Mouse (Mus musculus) lung, postnatal 10 days (tissue): Measurements from ENCODE around the gene C2.
A peak's percentile ranks its signal among the peaks of the same experiment; 100 is the strongest.
"Not testable (repeated sequence)": the region's sequence is repeated elsewhere in the genome, so short reads cannot be mapped to it uniquely, and the experiment has no call there.

ENCODE experiments used
- DNase-seq: peaks from one replicate; pipeline ENCODE4 v3.0.0; 2021

The C2 gene

DNA sequence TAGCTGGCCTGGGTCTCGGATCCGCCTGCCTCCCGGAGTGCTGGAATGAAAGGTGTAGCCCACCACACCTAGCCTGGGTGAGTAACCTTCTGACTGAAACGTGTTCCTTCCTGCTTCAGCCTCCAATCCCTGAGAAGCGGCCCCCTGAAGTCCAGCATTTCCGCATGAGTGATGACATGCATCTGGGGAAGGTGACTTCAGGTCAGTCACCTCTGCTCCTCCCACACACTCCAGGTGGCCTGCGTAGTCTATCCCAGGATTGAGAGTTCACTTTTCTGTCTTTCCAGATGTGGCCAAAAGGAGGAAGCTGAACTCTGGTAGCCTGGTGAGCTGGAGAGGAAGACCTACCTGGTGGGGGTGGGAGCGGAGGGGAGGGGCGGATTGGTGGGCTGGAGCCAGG, 4.8 kb upstream of the C2 start:
- no peak for DNase-seq

DNA sequence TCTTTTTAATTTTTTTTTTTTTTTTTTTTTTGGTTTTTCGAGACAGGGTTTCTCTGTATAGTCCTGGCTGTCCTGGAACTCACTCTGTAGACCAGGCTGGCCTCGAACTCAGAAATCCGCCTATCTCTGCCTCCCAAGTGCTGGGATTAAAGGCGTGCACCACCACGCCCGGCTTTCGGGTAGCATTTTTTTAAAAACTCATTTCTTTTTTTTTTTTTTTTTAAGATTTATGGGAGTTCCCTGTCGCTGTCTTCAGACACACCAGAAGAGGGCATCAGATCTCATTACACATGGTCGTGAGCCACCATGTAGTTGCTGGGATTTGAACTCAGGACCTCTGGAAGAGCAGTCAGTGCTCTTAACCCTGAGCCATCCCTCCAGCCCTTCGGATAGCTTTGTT, 3.9 kb upstream of the C2 start:
- not testable (repeated sequence) for DNase-seq

DNA sequence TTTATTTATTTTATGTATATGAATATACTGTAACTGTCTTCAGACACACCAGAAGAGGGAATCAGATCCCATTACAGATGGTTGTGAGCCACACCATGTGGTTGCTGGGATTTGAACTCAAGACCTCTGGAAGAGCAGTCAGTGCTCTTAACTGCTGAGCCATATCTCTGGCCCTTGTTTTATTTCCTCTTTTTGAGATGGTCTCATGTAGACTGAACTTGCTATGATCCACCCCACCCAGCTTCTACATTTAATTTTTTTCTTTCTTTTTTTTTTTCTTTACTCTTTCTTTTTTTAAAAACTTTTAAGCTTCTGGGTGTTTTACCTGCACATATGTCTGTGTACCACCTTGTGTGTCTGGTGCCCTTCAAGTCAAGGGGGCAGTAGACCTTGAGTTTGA, 2.8 kb upstream of the C2 start:
- DNase-seq, result not testable (repeated sequence)

DNA sequence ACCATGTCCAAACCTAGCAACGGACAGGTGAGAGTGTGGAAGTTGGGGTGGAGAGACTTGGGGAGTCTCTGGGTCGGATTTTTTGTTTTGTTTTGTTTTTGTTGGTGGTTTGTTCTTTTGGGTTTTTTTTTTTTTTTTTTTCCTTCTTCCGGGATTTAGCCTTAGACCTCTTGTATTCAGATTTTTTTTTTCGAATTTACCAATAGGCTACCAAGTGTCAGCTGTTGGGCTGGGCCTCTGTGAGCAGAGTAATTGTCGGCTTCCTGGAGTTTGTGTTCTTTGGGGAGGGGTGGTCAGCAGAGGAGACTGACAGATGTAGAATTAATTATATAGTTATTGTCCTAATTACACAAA, 1.8 kb upstream of the C2 start:
- peak; percentile 58 for DNase-seq

DNA sequence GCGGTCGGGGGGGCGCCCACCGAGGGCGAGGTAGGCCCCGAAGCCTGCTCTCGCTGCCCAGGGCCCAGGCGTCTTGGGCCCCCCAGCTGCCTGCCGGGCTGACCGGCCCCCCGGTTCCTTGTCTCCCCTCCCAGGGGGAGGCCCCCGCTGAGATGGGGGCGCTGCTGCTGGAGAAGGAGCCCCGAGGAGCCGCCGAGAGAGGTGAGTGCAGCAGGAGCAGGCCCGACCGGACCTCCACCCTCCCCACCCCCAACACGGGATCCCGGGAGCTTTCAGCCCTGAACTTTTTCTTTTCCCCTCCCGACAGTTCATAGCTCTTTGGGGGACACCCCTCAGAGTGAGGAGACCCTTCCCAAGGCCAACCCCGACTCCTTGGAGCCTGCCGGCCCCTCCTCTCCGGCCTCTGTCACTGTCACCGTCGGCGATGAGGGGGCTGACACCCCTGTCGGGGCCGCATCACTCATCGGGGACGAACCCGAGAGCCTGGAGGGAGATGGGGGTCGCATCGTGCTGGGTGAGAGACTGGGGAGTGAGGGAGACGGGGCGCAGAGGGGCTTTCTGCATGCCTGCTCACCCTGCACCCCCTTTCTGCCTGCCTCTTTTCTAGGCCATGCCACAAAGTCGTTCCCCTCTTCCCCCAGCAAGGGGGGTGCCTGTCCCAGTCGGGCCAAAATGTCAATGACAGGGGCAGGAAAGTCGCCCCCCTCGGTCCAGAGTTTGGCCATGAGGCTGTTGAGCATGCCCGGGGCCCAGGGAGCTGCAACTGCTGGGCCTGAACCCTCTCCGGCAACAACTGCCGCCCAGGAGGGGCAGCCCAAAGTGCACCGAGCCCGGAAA, 1.2 kb upstream of the C2 start:
- peak; percentile 50 for DNase-seq

DNA sequence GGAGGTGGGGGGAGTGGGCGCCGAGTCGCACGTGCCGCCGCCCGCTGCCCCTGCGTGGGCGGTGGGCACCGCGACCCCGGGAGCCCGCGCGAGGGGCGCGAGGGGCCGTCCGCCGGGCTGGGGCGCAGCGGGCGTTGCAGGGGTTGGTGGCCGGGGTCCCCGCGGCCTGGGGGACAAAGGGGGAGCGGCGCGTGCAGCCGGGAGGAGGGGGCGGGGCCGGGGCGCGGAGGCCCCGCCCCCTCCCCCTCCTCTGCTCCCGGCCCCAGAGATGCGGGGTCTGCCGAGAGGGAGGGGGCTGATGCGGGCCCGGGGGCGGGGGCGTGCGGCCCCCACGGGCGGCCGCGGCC, 614 bp upstream of the C2 start:
- DNase-seq, result no peak

DNA sequence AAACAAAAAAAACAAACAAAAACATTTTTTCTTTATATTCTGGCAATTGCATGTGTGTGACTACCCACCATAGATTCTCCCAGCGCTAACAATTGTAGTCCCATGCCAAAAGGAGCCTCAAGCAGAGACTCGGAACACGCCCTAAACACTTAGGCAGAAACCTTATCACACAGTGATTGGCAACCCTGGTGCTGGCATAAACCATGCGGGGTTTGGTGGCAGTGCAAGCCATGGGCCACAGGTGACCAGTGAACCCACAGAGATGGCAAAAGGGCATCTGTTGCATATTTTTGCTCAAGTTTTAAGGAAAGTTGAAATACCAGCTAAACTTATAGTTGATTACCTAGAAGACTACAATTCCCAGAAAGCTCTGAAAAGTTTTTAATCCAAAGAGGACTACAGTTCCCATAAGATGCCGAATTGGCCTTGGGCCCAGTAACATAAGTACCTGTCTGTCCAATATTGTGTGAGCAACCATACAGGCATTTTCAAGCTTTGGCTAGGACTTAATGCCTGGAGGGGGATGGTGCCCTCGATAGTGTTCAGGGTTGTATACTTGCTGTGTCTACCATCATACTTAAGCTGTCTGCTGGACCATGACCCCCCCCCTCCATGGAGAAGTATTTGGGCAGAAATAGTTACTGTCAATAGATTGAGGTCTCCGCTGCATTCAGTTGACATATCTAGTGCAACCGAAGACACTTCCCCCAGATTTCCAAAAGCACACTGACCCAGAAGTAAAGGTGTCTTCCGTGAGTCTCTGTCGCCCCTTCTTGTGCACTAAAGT, 499 bp downstream of the C2 start:
- peak; percentile 65 for DNase-seq

DNA sequence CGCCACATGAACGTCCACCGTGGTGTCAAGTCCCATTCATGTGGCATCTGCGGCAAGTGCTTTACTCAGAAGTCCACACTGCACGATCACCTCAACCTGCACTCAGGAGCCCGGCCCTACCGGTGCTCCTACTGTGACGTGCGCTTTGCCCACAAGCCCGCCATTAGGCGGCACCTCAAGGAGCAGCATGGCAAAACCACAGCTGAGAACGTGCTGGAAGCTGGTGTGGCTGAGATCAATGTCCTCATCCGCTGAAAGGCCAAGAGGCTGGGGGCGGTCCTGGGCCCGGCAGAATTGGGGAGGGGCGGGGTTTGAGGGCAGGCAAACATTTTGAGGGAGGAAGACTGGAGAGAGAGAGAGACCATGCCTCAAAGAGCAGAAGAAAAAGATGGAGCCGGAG, 1.7 kb downstream of the C2 start:
- peak; percentile 31 for DNase-seq

DNA sequence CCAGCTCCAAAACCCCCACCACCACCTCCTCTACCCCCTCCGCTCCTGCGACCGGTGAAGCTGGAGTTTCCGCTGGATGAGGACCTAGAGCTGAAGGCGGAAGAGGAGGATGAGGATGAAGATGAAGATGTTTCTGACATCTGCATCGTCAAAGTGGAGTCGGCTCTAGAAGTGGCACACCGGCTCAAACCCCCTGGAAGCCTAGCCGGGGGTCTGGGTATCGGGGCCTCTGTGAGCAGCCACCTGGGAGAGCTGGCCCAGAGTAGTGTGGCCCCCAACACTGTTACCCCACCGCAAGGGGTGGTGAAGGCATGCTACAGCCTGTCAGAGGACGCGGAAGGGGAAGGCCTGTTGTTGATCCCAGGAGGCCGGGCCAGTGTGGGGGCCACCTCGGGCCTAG, 2.3 kb downstream of the C2 start:
- no peak for DNase-seq

DNA sequence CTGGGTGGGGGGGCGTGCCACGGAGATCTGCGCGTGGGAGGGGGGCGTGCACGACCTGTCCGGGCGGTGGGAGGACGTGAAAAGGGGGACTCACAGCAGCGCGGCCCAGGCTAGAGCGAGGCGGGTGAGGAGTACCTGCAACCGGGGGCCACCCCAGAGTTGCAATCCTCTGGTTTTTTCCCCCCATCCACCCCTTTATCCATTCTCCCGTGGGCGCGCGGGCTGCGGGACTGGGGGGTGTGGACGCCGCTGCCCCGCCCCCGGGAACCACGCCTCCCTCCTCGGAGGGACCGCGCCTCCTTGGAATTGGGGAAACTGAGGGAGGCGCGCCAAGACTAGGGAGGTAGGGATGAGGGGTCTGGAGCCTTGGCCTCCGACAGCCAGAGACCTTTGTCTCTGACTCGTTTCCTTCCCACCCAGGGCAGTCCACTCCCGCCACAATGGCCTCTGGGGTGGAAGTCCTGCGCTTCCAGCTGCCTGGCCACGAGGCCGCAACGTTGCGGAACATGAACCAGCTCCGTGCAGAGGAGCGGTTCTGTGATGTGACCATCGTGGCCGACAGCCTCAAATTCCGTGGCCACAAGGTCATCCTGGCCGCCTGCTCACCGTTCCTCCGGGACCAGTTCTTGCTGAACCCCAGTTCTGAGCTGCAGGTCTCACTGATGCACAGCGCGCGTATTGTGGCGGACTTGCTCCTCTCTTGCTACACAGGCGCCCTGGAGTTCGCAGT, 3.1 kb downstream of the C2 start:
- DNase-seq, result peak; percentile 55

DNA sequence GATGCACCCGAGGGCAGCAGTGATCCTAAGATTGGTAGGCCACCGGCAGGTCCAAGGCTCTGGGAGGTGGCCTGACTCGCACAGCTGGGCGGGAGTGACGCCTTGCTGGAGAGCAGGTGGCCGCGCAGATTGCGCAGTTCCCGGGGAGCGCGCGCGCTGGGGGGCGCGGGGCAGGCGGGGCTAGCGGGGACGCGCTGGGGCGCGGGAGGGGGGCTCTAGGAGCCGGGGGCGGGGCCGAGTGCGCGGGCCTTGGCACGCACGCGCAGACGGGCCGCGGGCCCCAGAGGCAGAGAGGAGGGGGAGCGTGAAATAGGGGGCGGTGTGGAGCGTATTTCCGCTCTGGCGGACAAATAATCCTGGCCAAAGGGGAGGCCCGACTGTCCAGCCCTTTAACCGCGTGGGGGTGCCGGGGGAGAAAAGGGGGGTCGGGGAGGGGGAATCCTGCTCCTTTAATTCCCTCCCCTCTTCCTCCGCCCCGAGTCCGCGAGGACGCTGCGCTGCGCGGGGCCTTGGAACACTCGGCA, 3.9 kb downstream of the C2 start:
- peak; percentile 96 for DNase-seq

DNA sequence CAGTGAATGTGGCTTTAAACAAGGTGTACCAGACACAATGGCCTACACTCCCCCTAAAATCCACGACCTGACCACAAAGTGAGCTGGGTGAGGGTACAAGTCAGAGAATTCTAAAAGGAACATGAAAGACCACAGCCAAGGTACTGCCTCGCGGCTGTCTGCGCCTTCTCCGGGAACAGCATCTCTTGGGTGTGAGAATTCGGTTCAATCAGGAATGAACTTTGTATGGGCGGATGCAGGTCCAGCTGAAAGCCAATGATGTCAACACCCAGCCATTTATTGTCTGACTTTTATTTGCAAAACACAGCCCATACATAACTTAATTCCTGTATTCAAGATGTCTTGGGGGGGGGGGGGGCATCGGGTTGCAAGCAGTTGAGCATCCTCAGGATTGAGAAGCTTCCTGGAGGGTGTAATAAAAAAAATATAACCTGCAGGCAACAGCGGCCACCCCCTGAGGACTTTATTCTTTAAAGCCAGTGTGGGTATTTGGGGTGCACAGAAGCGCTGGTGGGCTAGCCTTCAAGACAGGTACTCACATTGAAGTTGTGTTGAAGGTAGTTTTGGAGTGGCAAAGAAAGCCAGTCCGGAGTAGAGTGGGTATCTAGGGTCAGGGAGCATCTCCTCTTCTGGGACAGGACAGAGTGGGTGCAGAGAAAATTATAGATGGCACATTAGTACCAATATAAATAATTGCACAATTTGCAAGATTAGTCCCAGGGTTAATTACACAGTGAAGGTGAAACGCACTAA, 4.8 kb downstream of the C2 start:
- no peak for DNase-seq

DNA sequence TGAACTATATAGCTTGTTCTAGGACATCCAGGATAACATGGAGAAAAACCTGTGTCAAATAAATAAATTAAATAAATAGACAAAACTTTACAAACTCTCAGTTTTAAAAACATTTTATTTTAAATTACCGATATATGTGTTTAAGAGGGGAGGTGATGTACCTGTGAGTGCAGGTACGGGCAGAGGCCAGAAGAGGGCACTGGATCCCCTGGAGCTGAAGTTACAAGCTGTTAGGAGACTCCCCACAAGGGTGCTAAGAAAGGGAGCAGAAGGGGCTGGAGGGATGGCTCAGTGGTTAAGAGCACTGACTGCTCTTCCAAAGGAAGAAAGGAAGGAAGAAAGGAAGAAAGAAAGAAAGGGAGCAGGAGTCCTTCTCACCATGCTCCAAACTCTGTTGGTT, 6.7 kb downstream of the C2 start:
- DNase-seq, result no peak

DNA sequence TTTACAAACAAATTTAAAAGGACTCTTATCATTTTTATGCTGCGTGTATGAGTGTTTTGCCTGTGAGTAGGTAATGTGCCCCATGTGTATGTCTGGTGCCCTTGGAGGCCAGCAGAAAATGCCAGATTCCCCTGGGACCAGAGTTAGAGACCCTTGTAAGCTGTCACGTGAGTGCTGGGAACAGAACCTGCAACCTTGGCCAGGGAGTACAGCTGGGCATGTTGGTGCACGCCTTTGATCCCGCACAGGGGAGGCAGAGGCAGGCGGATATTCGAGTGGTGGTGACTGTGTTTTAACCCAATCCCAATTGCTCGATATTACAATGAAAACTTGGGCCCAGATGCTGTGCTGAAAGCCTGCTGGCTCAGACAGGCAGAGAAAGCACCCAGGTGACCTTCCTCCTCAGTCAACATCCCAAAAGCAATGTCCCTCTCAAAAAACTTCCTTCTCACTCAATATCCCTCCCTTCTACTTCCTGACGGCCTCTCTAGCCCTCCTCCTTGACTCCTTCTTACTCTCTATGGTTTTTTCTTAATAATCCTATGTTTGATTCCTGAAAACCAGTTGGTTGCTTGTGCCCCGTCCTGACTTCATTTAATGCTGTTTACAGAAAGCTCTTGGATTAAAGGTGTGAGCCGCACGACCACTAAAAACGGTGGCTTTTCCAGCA, 7.9 kb downstream of the C2 start:
- DNase-seq, result no peak

DNA sequence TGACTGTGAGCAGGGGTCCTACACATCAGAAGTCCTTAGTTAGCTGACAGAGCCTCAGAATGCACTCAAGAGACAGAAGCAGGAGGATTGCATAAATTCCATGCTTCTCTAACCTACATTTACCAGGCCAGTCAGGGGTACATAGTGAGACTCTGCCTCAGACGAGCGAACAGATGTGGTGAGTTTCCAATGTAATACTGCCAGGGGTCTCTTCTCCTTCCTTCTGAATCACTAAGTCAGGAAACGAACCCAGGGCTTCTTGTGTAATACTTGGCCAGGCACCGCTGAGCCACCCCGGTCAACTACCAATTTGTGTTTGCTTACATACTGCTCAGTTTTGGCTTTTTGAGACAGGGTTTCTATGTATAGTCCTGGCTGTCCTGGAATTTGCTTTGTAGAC, 10.1 kb downstream of the C2 start:
- DNase-seq, result no peak

DNA sequence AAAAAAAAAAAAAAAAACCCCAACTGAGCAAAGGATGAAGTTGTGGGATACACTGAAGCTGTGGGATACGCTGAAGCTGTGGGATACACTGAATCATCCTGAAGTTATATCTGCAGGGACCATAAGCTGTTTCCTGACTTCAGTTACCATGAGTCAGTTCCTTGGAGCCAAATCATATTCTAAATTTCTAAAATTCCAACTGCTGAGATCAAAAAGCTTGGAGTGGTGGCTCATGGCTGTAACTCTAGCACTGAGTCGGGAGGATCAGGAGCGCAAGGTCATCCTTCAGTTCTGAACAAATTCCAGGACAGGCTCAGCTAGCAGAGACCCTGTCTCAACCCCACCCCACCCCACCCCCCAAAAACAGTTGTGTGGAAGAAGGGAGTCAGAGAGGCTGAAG, 12.4 kb downstream of the C2 start:
- no peak for DNase-seq

DNA sequence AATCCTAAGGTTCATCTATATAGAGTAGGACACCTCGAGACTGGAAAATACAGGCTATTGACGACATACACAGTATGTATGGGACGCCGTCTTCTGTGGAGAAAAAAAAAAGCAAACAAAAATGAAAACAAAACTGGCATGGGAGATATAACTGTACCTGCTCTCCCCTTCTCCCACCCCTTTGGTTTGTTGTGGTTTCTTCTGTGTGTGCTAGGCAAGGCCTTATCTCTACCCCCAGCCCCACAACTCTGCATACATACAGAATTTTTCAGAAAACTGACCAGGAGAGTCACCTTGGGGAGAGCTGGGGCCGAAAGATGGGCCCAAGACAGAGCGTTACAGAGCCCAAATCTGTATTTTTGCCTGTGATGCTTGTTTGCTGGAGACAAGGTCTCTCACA, 13.4 kb downstream of the C2 start:
- DNase-seq, result no peak

DNA sequence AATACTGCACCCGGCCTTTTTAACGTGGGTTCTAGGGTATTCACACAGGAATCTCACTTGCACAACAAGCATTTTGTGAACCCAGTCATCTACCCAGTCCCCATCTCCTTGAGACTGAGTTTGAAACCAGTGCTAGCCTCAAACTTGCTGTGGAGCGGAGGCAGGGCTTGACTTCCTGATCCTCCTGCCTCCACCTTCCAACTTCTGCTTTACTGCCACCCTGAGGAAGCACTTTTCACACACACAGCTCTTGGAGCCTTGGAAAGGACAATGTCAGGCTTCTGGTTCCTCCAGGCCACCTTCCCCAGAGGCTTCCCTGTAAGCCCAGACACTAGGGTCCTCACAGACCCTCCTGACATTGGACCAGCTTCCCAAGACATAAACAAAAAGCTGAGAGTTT, 14.7 kb downstream of the C2 start:
- no peak for DNase-seq

DNA sequence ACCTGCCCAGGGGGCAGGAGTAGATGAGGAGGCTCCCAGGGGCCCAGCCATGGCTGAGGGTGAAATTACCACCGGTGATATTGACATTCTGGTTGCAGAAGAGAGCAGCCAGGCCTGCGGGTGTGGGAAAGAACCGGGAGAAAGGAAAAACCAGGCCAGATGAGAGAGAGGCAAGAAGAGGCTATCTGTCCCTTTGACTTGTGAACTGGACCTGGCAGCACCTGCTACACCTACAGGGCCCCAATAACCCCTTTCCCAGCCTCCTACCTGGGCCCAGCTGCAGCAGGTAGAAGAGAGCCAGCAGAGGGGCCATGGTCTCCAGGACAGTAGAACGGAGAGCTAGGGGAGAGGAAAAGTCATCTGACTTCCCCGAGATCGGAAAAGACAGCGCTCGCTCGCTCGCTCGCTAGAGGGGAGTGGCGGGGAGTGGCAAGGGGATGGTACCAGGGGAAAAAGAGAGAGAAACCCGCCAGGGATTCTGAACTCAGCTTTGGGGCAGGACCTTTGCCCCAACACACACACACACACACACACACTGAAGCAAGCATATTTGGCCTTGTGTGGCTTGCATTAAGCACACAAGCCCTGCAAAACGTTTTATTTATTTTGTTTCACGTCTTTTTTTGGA, 16.3 kb downstream of the C2 start, which contains the start of gene Gm20547:
Gene Gm20547 (minus strand): TSS at position 360 of the 628 bp plus-strand sequence.
- no peak for DNase-seq

DNA sequence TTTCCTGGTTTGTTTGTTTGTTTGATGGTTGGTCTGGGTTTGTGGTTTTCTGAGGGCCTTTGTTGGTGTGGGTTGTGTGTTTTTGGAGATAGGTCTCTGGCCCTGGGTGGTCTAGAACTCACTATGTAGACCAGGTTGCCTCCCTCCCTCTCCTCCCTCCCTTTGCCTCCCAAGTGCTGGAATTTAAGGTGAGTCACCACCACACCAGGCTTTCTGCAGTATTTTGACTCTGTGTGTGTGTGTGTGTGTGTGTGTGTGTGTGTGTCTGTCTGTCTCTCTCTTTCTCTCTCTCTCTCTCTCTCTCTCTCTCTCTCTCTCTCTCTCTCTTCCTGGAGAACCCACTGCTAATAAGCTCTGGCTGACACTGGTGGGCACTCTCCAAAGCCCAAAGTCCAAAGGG, 16.9 kb downstream of the C2 start:
- no peak for DNase-seq

DNA sequence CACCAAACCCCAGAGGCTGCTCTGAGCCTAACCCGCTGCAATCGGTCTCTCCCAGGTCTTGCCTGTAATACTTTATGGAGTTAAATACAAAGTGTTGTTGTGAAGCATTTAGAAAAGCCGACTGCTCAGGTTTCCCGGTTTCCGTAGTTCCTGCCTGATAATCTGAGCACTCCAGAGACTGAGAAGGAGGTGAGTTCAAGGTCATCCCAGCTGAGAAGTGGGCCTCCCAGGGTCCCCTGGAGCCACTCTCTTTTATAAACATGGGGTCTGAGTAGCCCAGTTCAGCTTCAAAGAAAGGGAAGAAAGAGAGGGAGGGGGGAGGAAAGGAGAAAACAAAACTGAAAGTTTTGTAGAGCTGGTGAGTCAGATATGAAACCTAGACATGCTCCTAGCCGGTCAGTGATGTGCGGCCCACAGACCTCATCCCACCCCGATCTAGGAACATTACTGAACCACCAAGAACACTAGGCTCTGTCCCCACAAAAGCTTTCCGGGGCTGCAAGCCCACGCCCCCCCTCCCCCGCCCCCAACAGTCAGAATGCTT, 18.7 kb downstream of the C2 start, which contains the start of gene Zbtb12:
Gene Zbtb12 (plus strand): TSS at position 148 of the 544 bp plus-strand sequence.
- no peak for DNase-seq
